Mouse (Mus musculus) 3134 (cell line): Measurements from ENCODE around the gene Gtf2h3.
"Not testable (repeated sequence)": the region's sequence is repeated elsewhere in the genome, so short reads cannot be mapped to it uniquely, and the experiment has no call there.

Experiments used
- DNase-seq: peaks from one replicate; pipeline ENCODE4 v3.0.0-alpha.2; 2011; ENCODE audit warnings: low spot score; ENCODE audit not compliant: insufficient read length; ENCODE audit errors: extremely low read depth

Gene Gtf2h3

DNA sequence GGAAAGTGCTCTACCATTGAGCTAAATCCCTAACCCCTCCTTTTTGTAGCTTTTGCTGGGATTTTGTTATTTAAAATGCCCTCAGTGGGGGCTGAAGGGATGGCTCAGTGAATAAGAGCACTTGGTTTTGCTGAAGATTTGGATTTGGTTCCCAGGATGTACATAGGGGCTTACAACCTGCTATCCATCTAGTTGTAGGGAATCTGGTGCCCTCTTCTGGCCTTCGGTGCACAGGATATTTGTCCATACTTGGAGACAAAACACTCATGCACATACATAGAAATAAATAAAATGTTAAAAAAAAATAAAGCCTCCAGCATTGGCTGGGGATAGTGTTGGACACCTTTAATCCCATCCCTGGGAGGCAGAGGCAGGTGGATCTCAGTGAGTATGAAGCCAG is 23.8 kb upstream of the Gtf2h3 start:
- DNase-seq, result no peak

DNA sequence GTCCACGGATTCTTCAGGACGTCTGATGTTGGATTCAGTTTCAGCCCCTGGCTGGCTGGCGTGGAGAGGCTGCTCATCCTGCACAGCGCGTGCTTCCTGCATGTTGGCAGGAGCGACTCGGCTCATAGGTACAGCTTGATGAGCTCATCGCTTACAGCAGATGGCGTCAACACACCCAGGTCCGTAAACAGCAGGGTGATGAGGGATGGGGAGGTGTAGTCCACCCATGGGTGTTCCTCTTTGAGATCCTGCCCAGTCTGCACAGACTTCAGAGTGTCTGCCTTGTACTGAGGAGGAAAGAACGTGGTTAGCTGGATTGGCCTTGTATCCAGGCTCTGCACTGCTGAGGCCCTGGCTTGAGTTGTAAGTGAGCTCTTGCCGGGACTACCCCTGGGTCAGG is 7.9 kb upstream of the Gtf2h3 start:
- DNase-seq, result no peak

DNA sequence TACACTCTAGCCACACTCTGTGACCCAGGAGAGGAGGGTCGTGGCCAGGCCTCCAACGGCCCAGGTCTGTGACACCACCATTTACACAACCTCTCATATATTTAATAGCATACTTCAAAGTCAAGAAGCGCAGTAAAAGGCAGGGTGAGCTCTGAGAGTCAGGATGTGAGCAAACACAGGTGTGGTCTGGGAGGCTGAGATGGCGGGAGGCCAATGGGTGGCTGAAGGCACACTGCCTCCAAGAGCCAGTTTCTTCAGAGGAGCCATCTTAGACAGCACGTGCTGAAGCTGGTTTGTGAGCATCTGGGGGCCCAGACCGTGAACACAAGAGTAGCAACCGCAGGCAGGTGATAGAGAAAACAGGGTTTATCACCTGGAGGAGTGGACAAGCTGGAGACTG is 3.5 kb upstream of the Gtf2h3 start:
- DNase-seq, result no peak

DNA sequence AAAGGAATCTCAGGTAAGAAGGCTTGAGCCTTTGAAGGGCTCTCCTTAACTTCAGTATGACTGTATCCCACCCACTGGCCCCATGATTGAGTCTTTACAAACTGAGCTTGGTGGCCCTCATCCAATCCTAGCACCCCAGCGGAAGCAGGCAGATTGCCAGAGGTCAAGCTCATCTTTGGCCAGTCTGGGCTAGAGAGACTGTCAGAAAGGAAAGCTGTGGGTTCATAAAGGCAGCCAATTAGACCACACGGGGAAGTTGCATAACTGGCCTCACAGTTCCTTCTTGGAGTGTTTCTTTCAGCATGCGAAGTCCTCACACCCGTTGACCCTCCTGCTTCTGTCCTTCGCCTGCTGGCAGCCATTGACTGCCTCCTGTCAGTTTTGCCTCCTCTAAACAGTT is 3.6 kb downstream of the Gtf2h3 start:
- no peak for DNase-seq

DNA sequence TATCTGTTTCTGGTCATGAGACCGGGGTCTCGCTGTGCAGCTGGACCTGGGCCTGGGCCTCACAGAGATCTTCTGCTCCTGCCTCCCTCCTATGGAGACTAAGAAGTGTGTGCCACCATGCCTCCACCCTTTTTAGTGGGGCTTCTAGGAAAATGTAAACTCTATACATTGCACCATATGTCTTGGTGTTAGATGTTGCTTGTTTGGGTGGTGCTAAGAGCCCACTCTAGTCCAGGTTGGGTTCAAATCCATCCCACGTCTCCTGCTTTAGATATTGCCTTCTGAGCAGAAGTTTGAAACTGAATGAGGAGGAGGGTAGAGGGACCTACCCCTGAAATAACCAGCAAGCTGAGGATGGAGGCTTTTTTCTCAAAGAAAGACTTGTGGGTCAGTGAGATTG is 13.8 kb downstream of the Gtf2h3 start:
- DNase-seq, result no peak

DNA sequence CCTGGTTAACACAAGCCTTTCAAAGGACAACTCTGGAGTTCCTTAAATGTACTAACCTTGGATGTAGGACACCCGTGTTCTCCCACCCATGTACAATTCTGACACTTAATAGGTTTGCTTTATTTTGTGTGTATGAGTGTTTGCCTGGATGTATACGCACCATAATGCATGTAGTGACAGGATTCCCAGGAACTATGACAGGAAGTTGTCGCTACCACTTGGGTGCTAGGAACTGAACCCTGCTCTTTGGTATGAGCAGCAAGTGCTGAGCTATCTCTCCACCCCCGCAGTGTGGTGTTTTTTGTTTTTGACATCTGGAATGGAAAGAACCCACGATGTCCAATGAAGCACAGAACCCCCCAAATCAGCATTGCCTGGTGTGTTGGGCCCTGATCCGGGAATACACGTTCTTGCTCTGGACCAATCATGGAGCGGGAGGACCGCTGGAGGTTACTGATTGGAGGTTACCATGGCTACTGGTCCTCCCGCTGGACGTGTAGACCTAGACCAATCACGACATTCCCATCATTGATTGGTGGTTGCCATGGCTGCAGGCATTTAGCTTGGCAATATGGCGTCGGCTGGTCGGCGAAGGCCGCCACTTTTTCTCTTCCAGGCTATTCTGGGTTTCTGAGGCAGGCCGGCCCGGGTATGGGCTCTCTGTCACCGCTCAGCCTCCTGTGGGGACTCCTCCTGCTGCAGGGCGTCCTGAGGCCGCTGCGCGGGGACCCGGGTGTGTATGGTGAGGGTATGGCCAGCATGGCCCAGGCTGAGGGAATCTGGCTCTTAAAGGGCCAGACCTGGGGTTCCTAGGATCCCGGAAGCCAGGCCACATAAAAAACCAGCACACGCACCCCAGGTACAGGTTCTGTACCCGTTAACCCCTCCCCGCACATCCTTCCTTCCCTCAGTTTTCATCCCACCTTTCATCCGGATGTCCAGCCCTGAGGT is 19.6 kb downstream of the Gtf2h3 start:
- DNase-seq, result peak; percentile 82

DNA sequence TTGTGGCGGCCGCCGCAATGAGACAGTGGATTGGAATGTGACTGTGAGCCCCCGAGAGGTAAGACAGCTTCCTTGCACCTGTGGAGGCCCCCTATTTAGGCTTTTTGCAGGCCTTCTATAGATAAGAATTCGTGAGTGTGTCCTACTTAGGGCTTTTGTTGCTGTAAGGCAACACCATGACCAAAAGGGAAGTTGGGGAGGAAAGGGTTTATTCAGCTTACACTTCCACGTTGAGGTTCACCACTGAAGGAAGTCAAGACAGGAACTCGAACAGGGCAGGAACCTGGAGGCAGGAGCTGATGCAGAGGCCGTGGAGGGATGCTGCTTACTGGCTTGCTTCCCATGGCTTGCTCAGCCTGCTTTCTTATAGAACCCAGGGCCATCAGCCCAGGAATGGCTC is 20.8 kb downstream of the Gtf2h3 start:
- not testable (repeated sequence) for DNase-seq

DNA sequence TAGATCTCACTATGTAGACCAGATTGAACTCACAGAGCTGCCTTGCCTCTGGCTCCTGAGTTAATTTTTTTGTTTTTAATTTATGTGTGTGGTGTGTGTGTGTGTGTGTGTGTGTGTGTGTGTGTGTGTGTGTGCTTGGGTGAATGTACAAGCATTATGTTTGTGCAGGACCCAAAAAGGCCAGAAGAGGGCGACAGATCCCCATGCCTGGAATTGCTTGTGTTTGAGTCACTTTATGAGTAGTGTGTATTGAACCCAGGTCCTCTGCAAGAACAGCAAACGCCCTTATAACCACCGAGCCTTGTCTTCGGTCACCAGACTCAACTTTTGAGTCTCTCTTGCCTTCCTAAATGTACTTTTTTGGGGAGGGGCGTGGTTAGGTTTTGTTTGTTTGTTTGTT is 23.4 kb downstream of the Gtf2h3 start:
- DNase-seq, result peak; percentile 39

DNA sequence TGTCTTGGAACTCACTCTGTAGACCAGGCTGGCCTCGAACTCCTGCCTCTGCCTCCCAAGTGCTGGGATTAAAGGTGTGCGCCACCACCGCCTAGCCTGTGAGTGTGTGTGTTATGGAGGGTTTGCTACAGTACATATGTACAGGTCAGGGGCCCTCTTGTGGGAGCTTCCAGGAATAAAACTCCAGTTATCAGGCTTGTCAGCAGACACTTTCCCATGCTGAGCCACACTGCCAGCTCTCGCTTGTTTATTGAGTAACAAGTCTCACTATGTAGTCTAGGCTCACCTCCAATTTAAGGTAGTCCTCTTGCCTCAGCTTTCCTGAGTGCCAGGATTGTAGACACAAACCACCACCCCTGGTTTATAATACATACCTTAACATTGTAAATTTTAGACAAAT is 25.4 kb downstream of the Gtf2h3 start:
- DNase-seq, result no peak

DNA sequence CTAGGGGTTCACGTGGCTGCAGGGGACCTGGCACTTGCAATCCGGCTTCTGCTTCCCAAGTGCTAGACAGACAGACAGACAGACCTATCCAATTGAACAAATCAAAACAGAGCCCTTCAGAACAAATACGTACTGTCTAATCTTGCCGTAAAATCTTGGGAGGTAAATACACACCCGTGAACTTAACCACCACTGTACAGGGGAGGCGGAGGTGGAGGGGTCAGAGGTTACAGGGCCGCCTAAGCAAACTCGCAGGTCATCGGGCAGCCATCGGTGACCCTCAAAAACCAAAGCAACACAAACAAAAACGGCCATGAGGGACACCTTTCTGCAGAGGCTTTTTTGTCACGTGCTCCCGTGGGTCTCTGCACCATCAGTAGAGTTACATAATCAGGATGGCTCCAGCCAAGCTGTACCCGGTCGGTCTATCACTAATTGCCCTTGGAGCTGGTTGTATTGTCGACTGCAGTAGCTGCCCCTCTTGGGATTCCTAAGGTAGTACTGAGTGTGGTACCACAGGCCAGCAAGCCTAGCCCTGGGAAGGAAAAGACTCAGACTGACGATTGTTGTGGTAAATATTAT is 26.2 kb downstream of the Gtf2h3 start:
- DNase-seq, result no peak

DNA sequence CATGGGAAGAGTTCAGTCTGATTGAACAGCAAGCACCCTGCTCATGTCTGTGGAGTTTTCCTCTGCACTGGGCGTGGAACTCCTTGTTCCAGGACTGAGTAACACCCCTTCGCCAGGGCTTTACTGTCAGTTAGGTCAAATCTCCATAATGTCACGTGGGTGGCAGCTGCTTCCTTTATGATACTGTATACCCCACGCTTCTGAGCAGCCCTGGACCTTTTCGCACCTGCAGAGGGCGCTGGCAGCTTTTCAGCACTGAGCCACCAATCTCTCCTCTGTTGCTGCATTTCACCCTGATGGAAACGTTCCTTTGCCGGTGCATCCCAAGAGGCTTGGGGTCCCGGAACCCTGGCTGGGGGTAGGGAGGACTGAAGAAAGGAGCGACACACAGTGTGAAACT is 32.0 kb downstream of the Gtf2h3 start:
- DNase-seq, result no peak

DNA sequence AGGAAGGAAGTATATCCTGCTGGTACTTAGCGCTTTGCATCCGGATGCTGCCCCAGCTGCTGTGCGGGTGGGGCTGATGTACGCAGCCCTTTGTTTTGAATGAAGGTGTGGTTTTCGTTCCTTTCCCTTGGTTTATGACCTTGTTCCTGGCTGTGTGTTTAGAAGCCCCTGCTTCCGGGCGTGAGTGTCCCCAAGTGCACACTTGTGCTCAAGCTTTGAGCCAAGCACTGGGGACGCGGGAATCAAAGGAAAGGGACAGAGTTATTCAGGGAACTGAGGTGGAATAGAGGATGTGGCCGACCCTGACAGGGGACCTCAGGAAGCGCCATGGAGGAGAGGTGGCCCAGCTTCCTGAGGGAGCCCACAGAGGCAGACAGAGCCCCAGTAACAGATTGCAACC is 35.8 kb downstream of the Gtf2h3 start:
- DNase-seq, result no peak

DNA sequence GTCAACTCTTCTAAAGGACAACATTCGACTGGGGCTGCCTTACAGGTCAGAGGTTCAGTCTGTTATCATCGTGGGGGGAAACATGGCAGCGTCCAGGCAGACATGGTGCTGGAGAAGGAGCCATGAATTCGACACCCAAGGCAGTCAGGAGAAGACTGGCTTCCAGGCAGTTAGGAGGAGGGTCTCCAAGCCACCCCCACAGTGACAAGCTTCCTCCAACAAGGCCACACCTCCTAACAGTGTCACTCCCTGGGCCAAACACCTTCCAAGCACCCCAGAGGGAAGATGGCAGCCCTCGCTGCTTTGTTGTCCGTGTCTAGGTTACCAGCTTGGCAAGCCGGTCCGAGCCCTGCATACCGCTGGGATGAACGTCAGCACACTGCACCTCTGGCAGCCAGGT is 39.8 kb downstream of the Gtf2h3 start:
- DNase-seq, result no peak

DNA sequence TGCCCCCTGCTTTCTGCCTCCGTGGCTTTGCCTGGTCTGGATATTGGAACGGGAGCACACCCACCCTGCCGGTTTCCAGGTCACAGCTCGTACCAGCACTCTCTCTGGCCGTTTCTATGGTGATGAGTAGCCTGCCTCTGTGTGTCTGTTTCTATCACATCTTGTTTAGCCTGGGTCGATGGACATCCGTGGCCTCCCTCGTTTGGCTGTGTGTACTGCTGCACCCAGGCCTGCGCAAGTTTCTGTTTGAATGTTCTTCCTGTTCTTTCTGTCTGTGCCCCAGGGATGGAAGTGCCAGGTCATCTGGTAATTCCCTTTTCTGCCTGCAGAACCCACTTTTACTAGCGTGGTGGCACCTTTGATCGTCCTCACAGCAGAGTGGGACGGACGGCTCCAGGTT is 42.4 kb downstream of the Gtf2h3 start:
- no peak for DNase-seq

DNA sequence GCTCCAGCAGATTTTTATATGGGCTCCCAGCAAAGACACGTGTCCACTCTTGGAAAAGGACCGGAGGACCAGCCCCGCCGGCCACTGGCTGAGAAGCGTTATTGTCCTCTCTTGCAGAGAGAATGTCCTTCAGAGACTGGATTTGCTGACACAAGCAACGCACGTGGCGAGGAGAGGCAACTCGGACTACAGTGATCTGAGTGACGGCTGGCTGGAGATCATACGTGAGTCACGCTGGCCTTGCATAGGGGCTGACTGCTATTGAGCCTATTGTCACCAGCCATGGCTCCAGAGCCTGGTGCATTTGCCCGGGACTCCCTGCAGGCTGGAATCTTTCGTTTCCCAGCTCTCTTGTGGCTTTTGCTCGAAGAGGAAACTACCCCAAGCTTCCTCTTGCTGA is 44.0 kb downstream of the Gtf2h3 start:
- DNase-seq, result no peak

DNA sequence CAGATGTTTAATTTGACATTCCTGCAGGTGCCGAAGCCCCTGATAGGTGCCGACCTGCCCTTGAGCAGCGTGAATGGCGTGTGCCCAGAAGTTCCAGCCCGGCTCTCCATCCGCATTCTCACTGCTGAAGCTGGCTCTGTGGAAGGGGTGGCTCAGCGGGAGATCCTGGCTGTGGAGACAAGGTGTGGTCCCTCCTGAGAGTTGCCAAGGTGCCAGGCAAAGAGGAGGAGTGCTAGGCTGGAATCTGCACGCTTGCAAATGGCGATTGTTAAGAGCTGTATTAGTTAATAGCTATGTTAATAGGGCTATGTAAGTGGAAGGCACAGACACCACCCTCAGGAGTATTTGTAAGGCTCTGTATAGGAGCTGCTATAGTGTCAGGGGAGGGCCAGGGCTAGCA is 45.4 kb downstream of the Gtf2h3 start:
- no peak for DNase-seq

DNA sequence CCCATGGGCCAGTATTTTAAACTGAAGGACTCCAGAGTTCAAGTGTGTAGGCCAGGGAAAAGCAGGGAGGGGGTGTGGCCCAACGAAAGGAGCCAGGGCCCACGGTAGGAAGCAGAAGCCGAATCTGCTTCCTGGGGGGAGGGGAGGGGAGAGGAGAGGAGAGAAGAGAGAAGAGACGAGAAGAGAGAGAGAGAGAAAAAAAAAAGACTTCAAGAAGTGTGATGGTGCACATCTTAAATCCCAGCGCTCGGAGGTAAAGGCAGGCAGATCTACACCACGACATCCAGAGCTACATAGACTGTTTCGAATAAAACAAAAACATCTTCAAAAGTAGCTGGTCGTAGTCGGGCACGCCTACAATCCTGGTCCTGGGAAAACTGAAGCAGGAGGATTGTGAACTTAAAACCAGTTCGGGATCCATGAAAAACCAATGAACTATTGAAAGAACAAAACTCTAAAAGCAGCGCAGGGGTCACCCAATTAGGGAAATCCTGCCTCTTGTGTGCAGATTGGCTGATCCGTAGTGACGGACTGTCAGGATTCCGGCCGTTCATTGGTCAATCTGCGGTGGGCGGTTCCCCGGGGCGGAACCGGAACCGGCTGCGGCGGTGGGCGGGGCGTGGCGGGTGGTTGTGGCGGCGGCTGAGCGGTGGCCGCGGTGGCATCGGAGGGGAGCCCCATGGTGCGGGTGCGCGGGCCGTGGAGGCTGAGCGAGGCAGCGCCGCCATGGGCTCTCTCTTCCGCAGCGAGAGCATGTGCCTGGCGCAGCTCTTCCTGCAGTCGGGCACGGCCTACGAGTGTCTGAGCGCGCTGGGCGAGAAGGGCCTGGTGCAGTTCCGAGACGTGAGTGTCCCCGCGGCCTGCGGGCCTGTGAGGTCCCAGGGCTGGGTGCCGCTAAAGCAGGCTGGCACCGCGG is 49.8 kb downstream of the Gtf2h3 start, which contains the start of gene Atp6v0a2:
Gene Atp6v0a2 (plus strand): TSS at position 129 of the 916 bp plus-strand sequence.
- peak; percentile 88 for DNase-seq

DNA sequence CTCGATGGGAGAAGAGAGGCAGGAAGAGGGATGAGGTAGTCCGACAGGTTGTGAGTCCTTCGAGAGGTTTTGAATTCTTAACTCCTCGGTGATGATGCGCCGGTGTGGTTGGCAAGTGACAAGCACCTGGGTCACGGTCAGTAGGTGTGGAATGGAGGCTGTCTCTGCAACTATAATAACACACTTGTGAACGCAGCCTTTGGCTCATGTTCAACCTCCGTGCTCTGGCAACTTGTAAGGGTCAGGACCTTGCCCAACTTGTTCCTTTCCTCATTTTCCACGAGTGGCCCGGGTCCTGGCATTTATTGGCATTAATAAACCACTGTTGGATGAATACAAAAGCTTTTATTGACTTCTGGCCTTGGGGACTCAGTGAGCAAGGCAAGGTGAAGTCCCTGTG is 50.7 kb downstream of the Gtf2h3 start:
- DNase-seq, result peak; percentile 23

DNA sequence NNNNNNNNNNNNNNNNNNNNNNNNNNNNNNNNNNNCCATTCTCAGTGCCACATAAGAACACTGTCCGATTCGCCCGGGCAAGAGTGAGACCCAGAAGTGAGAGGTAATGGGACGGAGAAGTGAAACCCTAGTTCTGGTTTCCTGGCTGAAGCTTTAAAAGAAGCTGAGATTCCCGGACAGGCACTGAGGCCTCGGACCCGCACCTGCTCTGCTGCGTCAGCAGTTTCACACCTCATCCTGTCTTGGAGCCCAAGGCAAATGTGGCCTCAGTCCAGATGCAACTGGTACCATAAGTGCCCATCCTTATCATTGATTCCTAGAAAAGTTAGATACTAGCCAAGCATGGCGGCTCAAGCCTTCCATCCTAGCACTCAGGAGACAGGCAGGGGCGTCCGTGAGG is 52.7 kb downstream of the Gtf2h3 start:
- DNase-seq, result no peak

DNA sequence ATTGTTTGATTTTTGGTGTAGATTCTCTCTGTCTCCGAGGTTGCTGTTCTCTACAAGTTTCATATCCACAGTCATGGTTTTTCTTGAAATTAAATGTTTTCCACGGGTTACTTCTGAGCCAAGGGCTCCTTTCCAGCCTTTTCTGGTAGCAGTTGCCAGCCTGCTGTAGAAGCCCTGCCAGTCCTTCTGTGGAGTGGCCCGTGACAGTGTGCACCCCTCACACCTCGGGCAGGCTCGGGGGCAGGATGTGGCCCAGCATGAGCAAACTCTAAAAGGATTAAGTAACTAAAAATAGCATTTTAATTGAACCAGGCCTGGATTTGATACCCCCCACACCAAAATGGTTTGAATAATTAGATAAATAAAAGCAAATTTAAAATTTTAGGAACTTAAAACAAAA is 53.5 kb downstream of the Gtf2h3 start:
- DNase-seq, result no peak

DNA sequence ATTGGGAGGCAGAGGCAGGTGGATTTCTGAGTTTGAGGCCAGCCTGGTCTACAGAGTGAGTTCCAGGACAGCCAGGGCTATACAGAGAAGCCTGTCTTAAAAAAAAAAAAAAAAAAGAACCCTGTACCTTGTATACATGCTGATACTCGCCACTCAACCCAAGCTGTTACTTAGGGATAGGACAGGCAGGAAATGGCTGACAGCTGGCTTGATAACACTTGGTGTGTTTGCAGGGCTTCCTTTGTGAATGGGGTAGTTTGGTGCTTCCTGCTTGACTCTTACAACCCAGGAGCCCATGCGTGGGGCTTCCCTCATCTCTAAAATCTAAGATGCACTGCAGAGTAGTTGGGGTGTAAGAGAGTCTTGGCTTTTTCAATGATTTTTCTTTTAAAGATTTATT is 54.5 kb downstream of the Gtf2h3 start:
- no peak for DNase-seq
